Mouse (Mus musculus): Measurements from ENCODE around the gene Syde2.
"Not testable (repeated sequence)": the region's sequence is repeated elsewhere in the genome, so short reads cannot be mapped to it uniquely, and the experiment has no call there.

DNA sequence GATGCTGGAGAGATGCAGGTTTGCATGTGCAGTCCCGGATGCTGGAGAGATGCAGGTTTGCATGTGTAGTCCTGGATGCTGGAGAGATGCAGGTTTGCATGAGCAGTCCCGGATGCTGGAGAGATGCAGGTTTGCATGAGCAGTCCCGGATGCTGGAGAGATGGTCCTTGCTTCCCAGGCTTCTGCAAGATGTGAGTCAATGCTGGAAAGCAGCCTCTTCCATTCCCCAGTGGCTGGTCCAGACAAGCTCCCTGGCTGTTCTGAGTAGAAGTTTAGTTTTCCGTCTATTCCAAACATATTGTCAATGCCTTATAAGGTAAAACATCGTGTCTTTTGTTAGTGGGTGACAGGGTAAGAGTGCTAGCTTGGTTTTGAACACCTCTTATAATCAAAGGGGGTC lies 8.9 kb downstream of the Syde2 start:
- not testable (repeated sequence) for TF ChIP-seq EP300, CTCF (IDR thresholded peaks at IDR 0.05; ENCODE audit: low read depth)
